Mouse (Mus musculus) ES-CJ7 (cell line): Measurements from ENCODE around the gene Btbd16.
A peak's percentile ranks its signal among the peaks of the same experiment; 100 is the strongest.

Experiments used
- DNase-seq: peaks from one replicate; pipeline ENCODE4 v3.0.0; 2011; ENCODE audit warnings: low read depth, low spot score

The Btbd16 gene

GRCm38 (mm10) chr7:130816243-130816642 lies 42.4 kb downstream of the Btbd16 start:
- DNase-seq: no peak

GRCm38 (mm10) chr7:130818813-130819212 lies 44.9 kb downstream of the Btbd16 start:
- DNase-seq: no peak

GRCm38 (mm10) chr7:130819624-130820023 lies 45.8 kb downstream of the Btbd16 start:
- DNase-seq: no peak

- no peak for DNase-seq
Measured at GRCm38 (mm10) chr7:130823992-130824391, 50.1 kb downstream of the Btbd16 start.

GRCm38 (mm10) chr7:130826343-130826742 lies 52.5 kb downstream of the Btbd16 start:
- no peak for DNase-seq

- peak; percentile 64 for DNase-seq
Measured at GRCm38 (mm10) chr7:130827431-130827830, 53.6 kb downstream of the Btbd16 start.

- no peak for DNase-seq
Measured at GRCm38 (mm10) chr7:130827844-130828403, 54.1 kb downstream of the Btbd16 start.

GRCm38 (mm10) chr7:130828475-130828874 lies 54.6 kb downstream of the Btbd16 start:
- no peak for DNase-seq

- no peak for DNase-seq
Measured at GRCm38 (mm10) chr7:130831586-130831985, 57.7 kb downstream of the Btbd16 start.

GRCm38 (mm10) chr7:130834299-130834698 lies 60.4 kb downstream of the Btbd16 start:
- peak; percentile 88 for DNase-seq

GRCm38 (mm10) chr7:130834958-130835861 lies 61.3 kb downstream of the Btbd16 start:
- peak; percentile 47 for DNase-seq

- no peak for DNase-seq
Measured at GRCm38 (mm10) chr7:130836066-130836465, 62.2 kb downstream of the Btbd16 start.

GRCm38 (mm10) chr7:130837941-130838657 lies 64.2 kb downstream of the Btbd16 start:
- no peak for DNase-seq

GRCm38 (mm10) chr7:130838658-130839025 lies 64.8 kb downstream of the Btbd16 start:
- no peak for DNase-seq

GRCm38 (mm10) chr7:130839380-130840100 lies 65.7 kb downstream of the Btbd16 start:
- no peak for DNase-seq

- DNase-seq: peak; percentile 44
Measured at GRCm38 (mm10) chr7:130847164-130847718, 73.4 kb downstream of the Btbd16 start.

- DNase-seq: no peak
Measured at GRCm38 (mm10) chr7:130854684-130855292, 80.9 kb downstream of the Btbd16 start.

GRCm38 (mm10) chr7:130855681-130856080 lies 81.8 kb downstream of the Btbd16 start:
- no peak for DNase-seq

- no peak for DNase-seq
Measured at GRCm38 (mm10) chr7:130857973-130858372, 84.1 kb downstream of the Btbd16 start.

- DNase-seq: peak; percentile 82
Measured at GRCm38 (mm10) chr7:130859926-130860325, 86.1 kb downstream of the Btbd16 start.

GRCm38 (mm10) chr7:130860721-130861142 lies 86.9 kb downstream of the Btbd16 start:
- DNase-seq: peak; percentile 62
